Mouse (Mus musculus) ES-Bruce4 (cell line): ENCODE results near the gene Kifap3.

Source experiments
- CTCF ChIP-seq: IDR thresholded peaks from one replicate; pipeline ENCODE4 v1.8.1; 2011; ENCODE audit warnings: low read depth, low read length
- POLR2A ChIP-seq: IDR thresholded peaks from one replicate; pipeline ENCODE4 v1.8.1; 2011; ENCODE audit warnings: low read length; ENCODE audit not compliant: insufficient read depth

GRCm38 (mm10) chr1:163898291-163898764, 118.9 kb downstream of the Kifap3 start:
- TF ChIP-seq POLR2A (no peak), CTCF (no peak)
